Mouse (Mus musculus) lung, embryonic 15.5 days (tissue): ENCODE measurements around the gene Tenm4. TPM values are rescaled to one million over a fixed set of nuclear protein-coding genes. Genes with fewer than 3 reads are reported as not detected.
A peak's percentile ranks its signal among the peaks of the same experiment; 100 is the strongest.

ENCODE experiments used
- ATAC-seq: fragments of 200-750 bp; cut with Nextera tagmentation; 2 replicates; pipeline ENCODE4 v1.8.0; 2017; ENCODE audit warnings: moderate number of reproducible peaks, borderline replicate concordance; ENCODE audit not compliant: low FRiP score, low TSS enrichment; ENCODE audit errors: extremely low read depth
- H3K27ac ChIP-seq: fragments of 300-500 bp; sonication (generic); 2 replicates; pipeline ENCODE4 v1.5.1; 2015; ENCODE audit warnings: moderate library complexity, mild to moderate bottlenecking, inconsistent platforms
- H3K27me3 ChIP-seq: fragments of 300-500 bp; sonication (generic); 2 replicates; pipeline ENCODE4 v1.6.1; 2015; ENCODE audit warnings: inconsistent platforms
- H3K36me3 ChIP-seq: fragments of 300-500 bp; sonication (generic); 2 replicates; pipeline ENCODE4 v1.6.1; 2015; ENCODE audit warnings: inconsistent platforms
- H3K4me1 ChIP-seq: fragments of 300-500 bp; sonication (generic); 2 replicates; pipeline ENCODE4 v1.6.1; 2015; ENCODE audit warnings: inconsistent platforms
- H3K4me2 ChIP-seq: fragments of 300-500 bp; sonication (generic); 2 replicates; pipeline ENCODE4 v1.6.1; 2015; ENCODE audit warnings: inconsistent platforms, mild to moderate bottlenecking, moderate library complexity
- H3K4me3 ChIP-seq: fragments of 300-500 bp; sonication (generic); 2 replicates; pipeline ENCODE4 v1.5.1; 2015; ENCODE audit warnings: mild to moderate bottlenecking, inconsistent platforms
- H3K9ac ChIP-seq: fragments of 300-500 bp; sonication (generic); 2 replicates; pipeline ENCODE4 v1.6.1; 2015; ENCODE audit warnings: inconsistent platforms
- H3K9me3 ChIP-seq: fragments of 300-500 bp; sonication (generic); 2 replicates; pipeline ENCODE4 v1.6.1; 2016; ENCODE audit warnings: inconsistent platforms
- WGBS: fragments of 180-500 bp; shearing (Covaris S2); methylation state at CpG from one replicate; pipeline ENCODE4 v1.1.7; 2015; 5-methylcytosine and 5-hydroxymethylcytosine counted together
- polyA plus RNA-seq: library from polyadenylated mRNA; unstranded; fragments of >200 nt; fragmentation: Nextera tagmentation; extraction: Ambion mirVana; gene quantifications from 2 replicates; pipeline ENCODE4 v1.2.1, GENCODE M21; 2015

Tenm4 gene
- polyA plus RNA-seq, 1 experiment from 2014 or later = 22.1 TPM

- ATAC-seq = peak; percentile 79
- H3K4me2 ChIP-seq = 0 out of 2 replicates have a peak overlapping the region, but pooled peaks have one; percentile 7
- H3K27ac ChIP-seq = peak overlapping the region; percentile 90
- H3K9ac ChIP-seq = 0 out of 2 replicates have a peak overlapping the region, but pooled peaks have one; percentile 0
- no peaks in the 10 kb centered on the region for H3K9me3 ChIP-seq
- H3K27me3 ChIP-seq = no peaks in the 10 kb centered on the region
- no peak overlapping the region for H3K4me3 ChIP-seq
- H3K4me1 ChIP-seq = peaks cover 15% of the 10 kb centered on the region
- no peaks in the 10 kb centered on the region for H3K36me3 ChIP-seq
- 19% methylated on average over 6 of the region's 6 CpGs for WGBS
Observed at GRCm38 (mm10) chr7:96775080-96775486, 604.0 kb downstream of the Tenm4 start.

GRCm38 (mm10) chr7:96777938-96778600 is 607.0 kb downstream of the Tenm4 start:
- H3K4me2 ChIP-seq = no peak overlapping the region
- H3K27ac ChIP-seq = no peak overlapping the region
- 76% methylated on average over 8 of the region's 8 CpGs for WGBS
- H3K27me3 ChIP-seq = no peaks in the 10 kb centered on the region
- no peak for ATAC-seq
- H3K9me3 ChIP-seq = no peaks in the 10 kb centered on the region
- no peak overlapping the region for H3K9ac ChIP-seq
- H3K36me3 ChIP-seq = no peaks in the 10 kb centered on the region
- no peak overlapping the region for H3K4me3 ChIP-seq
- peaks cover 15% of the 10 kb centered on the region for H3K4me1 ChIP-seq

GRCm38 (mm10) chr7:96778601-96778969 is 607.5 kb downstream of the Tenm4 start:
- no peak overlapping the region for H3K9ac ChIP-seq
- H3K27ac ChIP-seq = no peak overlapping the region
- ATAC-seq = no peak
- peaks cover 15% of the 10 kb centered on the region for H3K4me1 ChIP-seq
- H3K4me2 ChIP-seq = no peak overlapping the region
- no peaks in the 10 kb centered on the region for H3K9me3 ChIP-seq
- WGBS = 53% methylated on average over 3 of the region's 3 CpGs
- no peak overlapping the region for H3K4me3 ChIP-seq
- no peaks in the 10 kb centered on the region for H3K27me3 ChIP-seq
- H3K36me3 ChIP-seq = no peaks in the 10 kb centered on the region

GRCm38 (mm10) chr7:96780556-96780955 is 609.5 kb downstream of the Tenm4 start:
- no peak overlapping the region for H3K27ac ChIP-seq
- no peak overlapping the region for H3K4me2 ChIP-seq
- no peaks in the 10 kb centered on the region for H3K36me3 ChIP-seq
- ATAC-seq = no peak
- no peaks in the 10 kb centered on the region for H3K27me3 ChIP-seq
- no peak overlapping the region for H3K9ac ChIP-seq
- 86% methylated on average over 1 of the region's 1 CpGs for WGBS
- H3K9me3 ChIP-seq = no peaks in the 10 kb centered on the region
- H3K4me1 ChIP-seq = peaks cover 3% of the 10 kb centered on the region
- H3K4me3 ChIP-seq = no peak overlapping the region

DNA sequence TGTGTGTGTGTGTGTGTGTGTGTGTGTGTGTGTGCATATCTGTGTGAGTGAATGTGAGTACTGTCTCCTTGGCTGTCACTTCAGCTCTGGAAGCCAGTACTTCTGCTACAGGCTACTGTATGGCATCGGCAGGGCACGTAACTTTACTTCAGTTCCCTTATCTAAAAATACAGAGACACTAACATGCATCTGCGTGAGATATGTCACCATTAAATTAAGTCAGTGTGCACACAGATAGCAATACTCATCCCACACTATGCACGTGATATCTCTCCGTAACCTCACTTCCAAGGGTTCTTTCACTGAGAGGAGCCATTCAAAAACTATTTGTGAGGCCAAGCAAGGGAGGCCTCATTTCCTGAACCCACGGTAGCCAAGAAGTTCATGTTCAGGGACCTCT is 610.0 kb downstream of the Tenm4 start:
- H3K27me3 ChIP-seq = no peaks in the 10 kb centered on the region
- H3K4me3 ChIP-seq = no peak overlapping the region
- 68% methylated on average over 6 of the region's 6 CpGs for WGBS
- ATAC-seq = peak; percentile 37; the same call in 1 of the 2 replicates
- no peak overlapping the region for H3K27ac ChIP-seq
- no peak overlapping the region for H3K9ac ChIP-seq
- H3K4me1 ChIP-seq = no peaks in the 10 kb centered on the region
- H3K4me2 ChIP-seq = no peak overlapping the region
- no peaks in the 10 kb centered on the region for H3K36me3 ChIP-seq
- no peaks in the 10 kb centered on the region for H3K9me3 ChIP-seq

- no peak overlapping the region for H3K4me3 ChIP-seq
- no peaks in the 10 kb centered on the region for H3K4me1 ChIP-seq
- WGBS = 93% methylated on average over 4 of the region's 4 CpGs
- H3K4me2 ChIP-seq = no peak overlapping the region
- no peaks in the 10 kb centered on the region for H3K36me3 ChIP-seq
- H3K9ac ChIP-seq = no peak overlapping the region
- no peaks in the 10 kb centered on the region for H3K9me3 ChIP-seq
- no peak overlapping the region for H3K27ac ChIP-seq
- no peaks in the 10 kb centered on the region for H3K27me3 ChIP-seq
- no peak for ATAC-seq
Observed at GRCm38 (mm10) chr7:96782686-96783085, 611.6 kb downstream of the Tenm4 start.

DNA sequence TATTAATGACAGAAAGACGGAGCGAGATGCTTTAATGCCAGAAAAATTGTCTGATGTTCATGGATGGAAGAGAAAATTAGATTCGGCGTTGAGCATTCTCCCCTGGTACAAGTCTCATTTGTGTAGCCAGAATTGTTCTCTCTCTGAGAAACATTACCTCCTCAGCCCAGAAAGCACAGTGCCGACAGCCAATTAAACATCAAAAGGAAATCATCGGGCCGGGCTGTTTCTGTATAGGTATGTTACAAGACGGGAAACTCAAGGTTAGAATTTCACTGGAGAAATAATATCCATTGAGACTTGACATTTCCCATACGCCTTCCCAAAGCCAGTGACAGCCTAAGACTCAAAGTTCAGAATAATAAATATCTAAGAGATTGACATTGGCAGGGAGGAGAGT is 614.8 kb downstream of the Tenm4 start:
- Histone ChIP-seq H3K4me2 (no peak overlapping the region), H3K4me1 (no peaks in the 10 kb centered on the region), H3K9ac (no peak overlapping the region), H3K9me3 (no peaks in the 10 kb centered on the region), H3K36me3 (no peaks in the 10 kb centered on the region), H3K27me3 (no peaks in the 10 kb centered on the region), H3K4me3 (no peak overlapping the region), H3K27ac (no peak overlapping the region)
- ATAC-seq = no peak
- 65% methylated on average over 9 of the region's 9 CpGs for WGBS

- no peak for ATAC-seq
- Histone ChIP-seq H3K27me3 (no peaks in the 10 kb centered on the region), H3K4me3 (no peak overlapping the region), H3K4me1 (no peaks in the 10 kb centered on the region), H3K36me3 (no peaks in the 10 kb centered on the region), H3K4me2 (no peak overlapping the region), H3K27ac (no peak overlapping the region), H3K9ac (no peak overlapping the region), H3K9me3 (no peaks in the 10 kb centered on the region)
- WGBS = 72% methylated on average over 5 of the region's 5 CpGs
Observed at GRCm38 (mm10) chr7:96786262-96787044, 615.4 kb downstream of the Tenm4 start.

GRCm38 (mm10) chr7:96788135-96788534 is 617.1 kb downstream of the Tenm4 start:
- H3K4me2 ChIP-seq = no peak overlapping the region
- no peak overlapping the region for H3K9ac ChIP-seq
- 82% methylated on average over 4 of the region's 4 CpGs for WGBS
- no peaks in the 10 kb centered on the region for H3K27me3 ChIP-seq
- no peak overlapping the region for H3K27ac ChIP-seq
- no peaks in the 10 kb centered on the region for H3K36me3 ChIP-seq
- no peaks in the 10 kb centered on the region for H3K9me3 ChIP-seq
- H3K4me1 ChIP-seq = no peaks in the 10 kb centered on the region
- ATAC-seq = no peak
- H3K4me3 ChIP-seq = no peak overlapping the region

DNA sequence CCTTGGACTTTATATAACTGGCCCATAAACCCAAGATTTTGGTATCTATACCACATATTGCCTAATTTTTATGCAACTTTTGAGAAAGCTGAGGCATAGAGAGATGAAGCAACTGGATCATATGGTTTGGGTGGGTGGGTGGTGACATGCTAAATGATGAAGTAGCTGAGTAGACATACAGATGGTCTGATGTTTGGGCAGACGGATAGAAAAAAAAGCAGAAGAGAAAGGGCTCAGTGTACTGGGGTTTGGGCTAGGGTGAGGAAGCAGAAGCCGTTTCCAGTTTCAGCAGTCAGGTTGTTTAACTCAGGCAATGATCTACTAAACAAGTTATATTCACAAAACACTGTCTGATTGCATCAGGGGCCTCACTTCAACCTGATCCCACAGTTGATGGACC is 619.3 kb downstream of the Tenm4 start:
- H3K27ac ChIP-seq = no peak overlapping the region
- H3K27me3 ChIP-seq = no peaks in the 10 kb centered on the region
- no peak for ATAC-seq
- no peaks in the 10 kb centered on the region for H3K9me3 ChIP-seq
- H3K36me3 ChIP-seq = no peaks in the 10 kb centered on the region
- no peak overlapping the region for H3K4me3 ChIP-seq
- H3K9ac ChIP-seq = no peak overlapping the region
- H3K4me2 ChIP-seq = no peak overlapping the region
- peaks cover 12% of the 10 kb centered on the region for H3K4me1 ChIP-seq
- 52% methylated on average over 2 of the region's 2 CpGs for WGBS

GRCm38 (mm10) chr7:96792456-96793229 is 621.6 kb downstream of the Tenm4 start:
- Histone ChIP-seq H3K4me1 (peaks cover 35% of the 10 kb centered on the region), H3K4me3 (no peak overlapping the region), H3K27me3 (no peaks in the 10 kb centered on the region), H3K9me3 (no peaks in the 10 kb centered on the region), H3K36me3 (no peaks in the 10 kb centered on the region), H3K9ac (no peak overlapping the region), H3K4me2 (no peak overlapping the region), H3K27ac (no peak overlapping the region)
- WGBS = 56% methylated on average over 8 of the region's 8 CpGs
- no peak for ATAC-seq
